Mouse (Mus musculus) lung, adult 2 months (tissue): ENCODE measurements around the gene Itga9.

Experiments
- CTCF ChIP-seq: fragments of 200-500 bp; IDR thresholded peaks from 2 replicates; pipeline ENCODE4 v1.5.1; 2011; ENCODE audit warnings: mild to moderate bottlenecking, low read length, control low read depth; ENCODE audit not compliant: insufficient read depth
- POLR2A ChIP-seq: fragments of 200-500 bp; IDR thresholded peaks from 2 replicates; pipeline ENCODE4 v1.6.1; 2011; ENCODE audit warnings: low read depth, mild to moderate bottlenecking, control low read depth, low read length, borderline replicate concordance; ENCODE audit errors: extremely low read depth

DNA sequence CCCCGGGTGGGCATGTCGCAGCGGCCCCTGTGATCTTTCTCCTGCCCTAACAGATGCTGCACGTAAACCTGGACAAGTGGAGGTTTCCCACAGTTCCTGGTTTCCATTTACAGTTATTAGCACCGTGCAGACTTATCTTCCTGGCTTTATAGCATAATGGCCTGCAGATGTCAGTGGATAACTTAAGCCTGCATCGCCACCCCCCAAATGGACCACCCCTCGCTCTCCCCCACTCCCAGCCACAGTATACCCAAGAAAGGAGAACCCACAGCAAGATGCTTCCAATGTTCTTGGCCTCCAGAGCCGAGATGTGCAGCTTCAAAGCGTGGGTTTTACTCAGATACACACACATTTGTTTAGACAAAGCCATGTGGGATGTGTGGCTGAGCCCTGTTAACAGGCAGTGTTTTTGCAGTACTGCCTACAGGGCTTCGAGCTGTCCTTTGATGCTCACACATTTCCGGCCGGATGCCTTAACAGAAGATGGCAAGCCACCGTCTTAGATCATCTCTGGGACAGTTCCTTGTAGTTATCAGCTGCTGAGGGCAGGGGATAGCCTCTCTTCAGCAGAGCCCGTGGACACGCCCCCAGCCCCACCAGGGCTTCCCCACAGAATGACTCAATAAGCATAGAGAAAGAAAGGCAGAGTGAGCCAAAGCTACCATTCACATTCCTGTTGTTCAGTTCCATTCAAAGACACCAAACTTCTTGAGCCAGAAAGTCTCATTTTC lies 71.7 kb downstream of the Itga9 start:
- TF ChIP-seq CTCF (no peak), POLR2A (no peak)
